Mouse (Mus musculus): Measurements from ENCODE around the gene Odf2. TPM values are rescaled to one million over a fixed set of nuclear protein-coding genes. Genes with fewer than 3 reads are reported as not detected.

Gene Odf2
- polyA plus RNA-seq, 2 experiments from 2014 or later = 47.1 to 62.9 TPM

DNA sequence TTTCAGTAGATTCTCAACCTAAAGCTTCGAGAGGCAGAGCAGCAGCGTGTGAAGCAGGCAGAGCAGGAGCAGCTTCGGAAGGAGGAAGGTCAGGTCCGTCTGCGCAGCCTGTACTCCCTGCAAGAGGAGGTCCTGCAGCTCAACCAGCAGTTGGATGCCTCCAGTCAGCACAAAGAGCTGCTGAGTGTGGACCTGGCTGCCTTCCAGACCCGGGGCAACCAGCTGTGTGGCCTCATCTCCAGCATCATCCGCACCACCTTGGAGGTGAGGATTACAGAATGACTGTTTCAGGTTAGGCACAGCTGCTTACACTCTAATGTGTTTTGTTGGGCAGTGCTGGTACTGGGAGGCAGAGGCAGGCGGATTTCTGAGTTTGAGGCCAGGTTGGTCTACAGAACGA lies 51.1 kb downstream of the Odf2 start:
- ATAC-seq = no peak

DNA sequence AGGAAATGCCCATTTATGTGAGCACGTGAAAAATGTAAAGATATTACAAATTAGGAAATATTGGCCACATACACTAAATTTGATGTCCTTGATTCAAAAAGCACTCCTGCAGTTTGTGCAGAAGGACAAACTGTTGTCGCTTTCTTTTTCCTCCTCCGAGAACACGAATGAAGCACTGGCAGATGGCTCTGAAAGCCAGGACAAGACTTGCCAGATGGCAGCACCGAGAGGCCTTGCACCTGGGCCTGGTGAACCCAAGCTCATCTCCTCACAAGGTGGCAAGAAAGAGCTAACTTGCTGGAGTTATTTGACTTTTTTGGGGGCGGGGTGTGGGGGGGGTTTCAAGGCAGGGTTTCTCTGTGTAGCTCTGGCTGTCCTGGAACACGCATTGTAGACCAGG lies 51.8 kb downstream of the Odf2 start:
- ATAC-seq = no peak

DNA sequence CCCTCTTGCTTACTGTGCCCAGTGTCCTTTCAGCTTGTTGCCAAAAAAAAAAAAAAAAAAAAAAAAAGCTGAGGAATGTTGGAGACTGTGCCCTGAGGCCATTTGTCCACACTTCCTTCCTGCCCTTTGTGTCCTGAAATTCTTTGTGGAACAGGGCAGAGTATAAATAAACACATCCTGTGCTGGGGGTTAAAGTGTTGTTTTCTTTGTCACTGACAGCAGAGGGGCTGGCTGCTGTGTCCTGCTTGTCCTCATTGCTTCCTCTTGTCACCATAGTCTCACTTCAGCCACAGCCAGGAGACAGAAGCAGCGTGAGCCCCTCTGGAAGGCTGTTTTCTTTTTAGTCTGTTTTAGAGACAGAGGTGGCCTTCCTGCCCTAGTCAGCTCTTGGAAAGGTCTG lies 55.7 kb downstream of the Odf2 start:
- no peak for ATAC-seq

DNA sequence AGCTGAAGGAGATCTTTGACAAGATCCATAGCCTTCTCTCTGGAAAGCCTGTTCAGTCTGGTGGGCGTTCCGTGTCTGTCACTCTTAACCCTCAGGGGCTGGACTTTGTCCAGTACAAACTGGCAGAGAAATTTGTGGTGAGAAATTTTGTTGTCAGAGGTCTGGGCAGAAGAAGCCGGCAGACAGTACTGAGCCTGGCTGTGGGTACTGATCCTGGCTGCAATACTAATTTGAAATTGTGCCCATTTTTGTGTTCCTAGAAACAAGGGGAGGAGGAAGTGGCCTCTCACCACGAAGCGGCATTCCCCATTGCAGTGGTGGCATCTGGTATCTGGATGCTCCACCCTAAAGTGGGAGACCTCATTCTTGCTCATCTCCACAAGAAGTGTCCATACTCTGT lies 59.9 kb downstream of the Odf2 start:
- no peak for ATAC-seq

DNA sequence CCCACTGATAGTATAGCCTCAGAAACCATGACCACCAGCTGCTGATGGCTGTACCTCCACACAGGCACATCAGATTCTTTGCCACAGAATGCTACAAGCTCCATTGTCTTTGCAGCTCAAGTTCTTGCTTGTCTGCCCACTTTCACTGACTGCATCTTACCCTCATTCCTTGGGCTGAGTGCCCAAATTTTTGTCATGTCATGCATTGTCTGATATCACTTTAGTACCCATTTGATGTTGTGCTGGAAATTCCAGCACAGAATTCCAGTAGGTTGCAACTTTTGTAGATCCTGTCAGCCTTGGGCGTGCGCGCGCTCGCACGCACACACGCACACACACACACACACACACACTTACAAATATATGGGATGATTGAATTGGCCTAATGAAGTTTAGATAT lies 72.2 kb downstream of the Odf2 start:
- ATAC-seq = no peak

DNA sequence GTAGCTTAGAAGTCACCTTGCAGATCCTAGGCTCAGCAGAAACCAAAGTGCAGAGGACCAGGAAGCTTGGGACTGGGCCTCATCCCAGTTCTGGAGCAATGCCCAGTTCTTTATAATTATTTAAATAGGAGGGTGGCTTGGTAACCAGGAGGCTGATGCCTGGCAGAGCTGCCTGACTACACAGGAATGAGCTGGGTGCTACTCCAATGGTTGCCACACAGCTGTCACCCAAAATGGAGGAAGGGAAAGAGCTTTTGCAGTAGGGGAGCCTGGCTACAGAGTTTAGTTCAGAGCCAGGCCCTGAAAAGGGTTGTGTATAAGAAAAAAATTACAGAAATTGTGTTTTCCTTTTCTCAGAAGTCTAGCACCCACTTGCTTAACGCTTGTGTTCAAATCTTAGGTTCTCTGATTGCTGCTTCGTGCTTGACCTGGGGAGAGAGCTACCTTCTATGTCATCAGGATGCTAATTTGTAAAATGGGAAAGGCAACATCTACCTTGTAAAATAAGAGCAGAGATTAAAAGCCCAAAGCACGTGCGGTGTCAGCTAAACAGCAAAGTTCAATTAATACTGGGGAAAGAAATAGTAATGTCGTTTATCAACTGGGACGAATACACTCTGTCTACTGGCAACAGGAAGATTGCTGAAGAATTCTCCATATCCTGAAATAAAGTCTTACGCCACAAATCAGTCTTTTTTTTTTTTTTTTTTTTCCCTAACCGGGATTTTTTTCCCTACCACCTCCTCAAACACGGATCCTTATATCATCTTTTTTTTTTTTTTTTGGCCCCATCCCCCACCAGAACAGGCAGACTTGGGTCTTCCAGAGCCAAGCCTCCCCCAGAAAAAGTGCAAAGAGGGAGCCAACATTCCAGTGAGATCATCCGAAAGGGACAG lies 75.6 kb downstream of the Odf2 start:
- ATAC-seq = no peak

DNA sequence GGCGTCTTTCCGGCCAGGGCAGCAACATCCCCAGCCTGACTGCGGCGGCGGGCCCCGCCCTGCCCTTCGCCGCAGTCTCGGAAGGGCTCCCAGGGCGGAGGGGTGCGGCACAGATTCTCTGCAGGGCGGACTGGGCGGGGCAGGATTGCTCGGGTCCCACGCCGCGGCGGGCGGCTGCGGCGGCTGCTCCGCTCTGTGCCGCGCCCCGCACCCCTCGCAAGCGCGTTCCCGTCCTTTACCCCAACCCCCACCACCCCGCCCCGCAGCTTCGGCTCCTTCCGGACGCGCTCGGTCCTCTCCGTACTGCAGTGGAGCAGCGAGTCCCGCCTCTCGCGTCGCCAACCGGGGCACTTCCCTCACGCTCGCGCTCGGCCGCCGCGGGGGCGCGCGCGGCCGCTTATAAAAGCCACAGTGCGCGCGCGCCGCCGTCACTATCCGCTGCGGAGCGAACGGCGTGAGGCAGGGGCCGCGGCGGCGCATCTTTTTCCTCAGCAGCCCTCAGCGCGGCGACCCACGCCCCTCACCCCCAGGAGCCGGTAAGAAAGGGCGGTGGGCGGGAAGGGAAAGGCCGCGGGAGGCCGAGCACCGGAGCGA lies 76.3 kb downstream of the Odf2 start, which contains the start of gene Sptan1:
Sptan1 (plus strand) TSS at position 311 of the 594 bp plus-strand sequence.
- peak; percentile 87 for ATAC-seq

DNA sequence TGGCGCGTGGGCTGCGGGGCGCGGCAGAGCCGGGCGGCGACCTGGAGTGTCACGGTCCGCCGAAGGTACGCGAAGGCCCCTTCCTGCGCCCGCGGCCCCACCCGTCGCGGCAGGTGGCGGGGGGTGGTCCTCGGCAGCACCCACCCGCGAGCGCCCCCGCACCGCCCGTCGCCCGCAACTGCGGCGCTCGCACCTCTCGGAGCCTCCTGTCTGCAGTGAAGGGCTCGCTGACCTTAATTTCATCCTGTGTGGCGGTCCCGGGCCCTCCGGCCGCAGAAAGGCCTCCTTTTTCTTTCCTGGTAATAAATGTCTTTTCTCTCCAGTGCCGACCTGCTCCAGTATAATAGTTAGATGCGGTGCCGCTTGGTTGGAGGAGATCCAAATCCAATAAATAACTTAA lies 76.9 kb downstream of the Odf2 start:
- ATAC-seq = peak; percentile 3

DNA sequence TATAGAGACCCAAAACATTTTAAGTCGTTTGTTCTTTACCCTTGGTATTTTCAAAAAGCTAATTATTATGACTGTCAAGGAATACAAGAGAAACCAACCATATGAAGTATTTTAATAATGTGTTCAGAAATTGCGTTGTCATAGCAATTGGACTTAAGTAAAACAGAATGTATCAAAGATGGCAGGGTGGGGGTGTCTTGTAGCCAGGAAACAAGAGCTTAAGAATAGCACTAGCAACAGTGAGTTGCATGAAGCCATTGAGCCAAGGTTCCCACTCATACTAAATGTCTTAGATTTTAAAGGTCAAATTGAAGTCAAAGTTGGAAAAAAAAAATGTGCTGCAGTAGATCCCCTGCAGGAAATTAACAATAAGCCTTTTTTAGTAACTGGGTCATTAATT lies 77.8 kb downstream of the Odf2 start:
- no peak for ATAC-seq

DNA sequence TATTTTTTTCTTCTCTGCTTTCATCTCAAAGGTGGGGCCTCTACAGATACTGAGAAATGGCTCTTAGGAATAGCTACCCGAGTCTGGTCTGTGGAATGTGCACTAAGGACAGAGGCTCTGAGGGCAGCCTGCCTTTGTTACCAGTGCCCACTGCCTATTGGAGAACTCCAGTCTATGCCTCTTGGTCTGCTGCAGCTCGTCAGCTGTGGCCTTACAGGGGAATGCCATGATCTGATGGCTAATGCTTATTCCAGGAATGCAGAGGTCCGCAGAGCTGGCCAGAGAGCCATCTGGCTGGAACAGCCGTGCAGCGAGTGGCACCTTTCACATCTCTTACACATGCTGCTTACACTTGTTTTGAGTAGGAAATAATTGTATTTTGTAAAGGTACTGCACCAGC lies 78.7 kb downstream of the Odf2 start:
- no peak for ATAC-seq

DNA sequence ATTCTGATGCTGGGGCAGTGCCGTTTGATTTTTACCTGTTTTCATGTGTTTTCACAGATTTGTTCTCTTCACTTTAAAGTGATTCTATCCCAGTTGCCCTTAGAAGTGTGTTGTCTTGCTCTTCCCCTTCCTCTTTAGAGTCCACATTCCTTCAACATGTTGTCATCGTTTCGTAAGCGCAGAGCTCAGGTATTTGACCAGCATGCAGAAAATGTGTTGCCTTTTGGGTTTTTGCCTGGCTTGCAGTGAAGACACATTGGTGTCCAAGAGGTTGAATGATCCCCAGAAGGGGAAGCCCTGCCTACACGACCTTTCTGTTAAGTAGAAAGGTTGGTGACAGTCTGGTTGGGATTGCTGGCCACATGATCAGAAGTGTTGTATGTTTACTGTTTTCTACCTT lies 79.6 kb downstream of the Odf2 start:
- ATAC-seq = no peak

DNA sequence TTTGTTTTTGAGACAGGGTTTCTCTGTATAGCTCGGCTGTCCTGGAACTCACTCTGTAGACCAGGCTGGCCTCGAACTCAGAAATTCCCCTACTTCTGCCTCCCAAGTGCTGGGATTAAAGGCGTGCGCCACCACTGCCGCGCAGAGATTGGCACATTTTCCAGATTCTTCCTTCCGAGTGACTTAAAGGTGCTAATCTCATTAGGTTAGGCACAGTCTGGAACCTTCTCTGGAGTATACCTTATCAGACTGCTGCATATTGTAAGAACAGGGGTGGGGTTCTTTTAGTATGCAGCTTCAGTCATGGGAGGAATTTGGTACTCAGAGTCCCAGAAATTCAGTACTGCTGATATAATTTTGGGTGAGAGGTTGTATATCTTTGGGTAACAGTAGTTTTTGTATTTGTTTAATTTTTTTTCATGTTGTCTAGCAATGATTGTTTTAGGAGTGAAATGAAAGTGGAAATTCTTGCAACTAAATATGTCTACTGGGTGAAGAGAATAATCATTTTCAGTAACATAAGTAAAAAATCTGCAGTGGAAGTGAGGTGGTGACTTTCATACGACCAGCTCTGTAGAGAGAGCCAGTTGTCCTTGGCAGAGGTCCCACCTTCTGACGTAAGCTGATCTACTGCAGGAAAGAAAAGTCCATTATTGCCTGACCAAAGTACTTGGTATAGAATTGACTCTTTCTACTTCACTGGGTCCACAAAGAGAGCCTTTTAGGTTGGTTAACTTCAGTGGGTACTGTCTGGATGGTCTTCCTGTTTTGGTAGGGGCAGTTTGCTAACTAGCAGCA lies 83.0 kb downstream of the Odf2 start:
- no peak for ATAC-seq

DNA sequence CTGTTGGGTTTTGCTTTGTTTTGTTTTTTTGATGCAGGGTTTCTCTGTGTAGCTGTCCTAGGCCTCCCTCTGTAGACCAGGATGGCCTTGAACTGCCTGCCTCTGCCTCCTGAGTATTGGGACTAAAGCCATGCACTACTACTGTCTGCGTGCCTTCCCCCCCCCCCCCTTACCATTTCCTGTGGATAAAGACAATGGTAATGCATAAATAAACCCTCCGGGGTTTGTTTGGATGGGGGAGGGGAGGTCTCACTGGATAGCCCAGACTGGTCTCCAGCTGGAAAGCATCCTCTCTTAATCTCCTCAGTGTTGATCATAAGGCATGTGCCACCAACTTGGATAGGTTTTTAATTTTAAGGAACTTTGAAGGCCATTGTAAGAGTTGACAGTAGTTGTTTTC lies 84.5 kb downstream of the Odf2 start:
- ATAC-seq = no peak

DNA sequence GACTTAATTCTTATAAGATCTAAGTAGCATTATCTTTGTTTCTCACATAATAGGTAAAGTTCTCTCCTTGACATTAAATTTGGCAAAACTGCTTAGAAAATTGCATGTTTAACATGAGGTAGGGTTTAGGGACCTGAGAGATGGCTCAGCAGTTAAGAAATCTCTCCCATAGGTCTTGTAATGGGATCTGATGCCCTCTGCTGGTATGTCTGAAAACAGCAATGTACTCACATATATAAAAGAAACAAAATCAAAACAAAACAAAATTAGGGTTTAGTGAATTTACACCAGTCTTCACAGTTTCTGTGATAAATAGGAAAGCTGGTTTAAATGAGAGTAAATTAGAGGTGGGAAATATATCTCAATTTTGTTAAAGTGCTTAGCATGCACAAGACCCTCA lies 88.3 kb downstream of the Odf2 start:
- peak; percentile 66 for ATAC-seq

DNA sequence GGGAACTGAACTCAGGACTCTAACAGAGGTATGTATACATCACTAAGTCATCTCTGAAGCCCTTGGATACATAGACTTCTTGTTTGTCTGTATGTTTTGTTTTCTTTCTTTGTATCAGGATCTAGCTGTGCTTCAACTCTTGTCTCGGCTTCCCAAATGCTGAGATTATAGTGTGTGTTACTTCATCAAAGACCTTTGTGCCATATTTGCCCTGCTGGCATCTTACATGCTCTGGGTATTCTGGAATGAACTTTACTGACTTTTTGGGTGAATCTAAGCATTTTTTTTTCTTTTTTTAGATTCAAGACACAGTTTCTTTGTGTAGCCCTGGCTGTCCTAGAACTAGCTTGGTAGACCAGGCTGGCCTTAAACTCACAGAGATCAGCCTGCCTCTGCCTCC lies 91.6 kb downstream of the Odf2 start:
- no peak for ATAC-seq

Other genes with a start within 250 kb of the Odf2 start
- gene Gm13420, start 137.5 kb upstream of the Odf2 start, polyA plus RNA-seq (2017; shearing (Covaris generic)) = under 1 TPM in 1 of 2 experiments, not detected in 1; 0.30 TPM
- not detected for gene Gm13547, start 129.9 kb upstream of the Odf2 start, polyA plus RNA-seq (2017; shearing (Covaris generic))
- 10 to 100 TPM in 1 of 2 experiments, 1 to 10 TPM in 1; 5.0 to 11.6 TPM for gene Coq4, start 101.7 kb upstream of the Odf2 start, polyA plus RNA-seq (2017; shearing (Covaris generic))
- gene Trub2, start 100.7 kb upstream of the Odf2 start, polyA plus RNA-seq (2017; shearing (Covaris generic)) = 10 to 100 TPM; 20.3 to 34.2 TPM
- gene Slc27a4, start 86.6 kb upstream of the Odf2 start, polyA plus RNA-seq (2017; shearing (Covaris generic)) = 1 to 10 TPM; 1.1 to 1.8 TPM
- gene Urm1, start 69.1 kb upstream of the Odf2 start, polyA plus RNA-seq (2017; shearing (Covaris generic)) = 10 to 100 TPM; 21.1 to 25.3 TPM
- under 1 TPM; 0.20 to 0.87 TPM for gene Cercam, start 20.1 kb upstream of the Odf2 start, polyA plus RNA-seq (2017; shearing (Covaris generic))
- gene Gle1, start 46.2 kb downstream of the Odf2 start, polyA plus RNA-seq (2017; shearing (Covaris generic)) = 10 to 100 TPM; 61.6 to 82.4 TPM
- 100 to 1,000 TPM in 1 of 2 experiments, 10 to 100 TPM in 1; 70.4 to 103 TPM for gene Sptan1, start 76.3 kb downstream of the Odf2 start, polyA plus RNA-seq (2017; shearing (Covaris generic))
- gene Wdr34, start 159.7 kb downstream of the Odf2 start, polyA plus RNA-seq (2017; shearing (Covaris generic)) = 1 to 10 TPM; 1.5 to 2.0 TPM
- gene Set, start 168.2 kb downstream of the Odf2 start, polyA plus RNA-seq (2017; shearing (Covaris generic)) = 100 to 1,000 TPM; 362 to 387 TPM
- under 1 TPM; 0.16 to 0.48 TPM for gene Pkn3, start 188.5 kb downstream of the Odf2 start, polyA plus RNA-seq (2017; shearing (Covaris generic))
- gene Zdhhc12, start 204.4 kb downstream of the Odf2 start, polyA plus RNA-seq (2017; shearing (Covaris generic)) = 10 to 100 TPM; 32.3 to 44.9 TPM
- gene Zer1, start 235.4 kb downstream of the Odf2 start, polyA plus RNA-seq (2017; shearing (Covaris generic)) = 10 to 100 TPM; 18.5 to 25.5 TPM
- 10 to 100 TPM; 10.9 to 11.3 TPM for gene Tbc1d13, start 244.5 kb downstream of the Odf2 start, polyA plus RNA-seq (2017; shearing (Covaris generic))